Mouse (Mus musculus) adrenal gland, adult 2 months (tissue): ENCODE results near the gene 6330409D20Rik. TPM values are rescaled to one million over a fixed set of nuclear protein-coding genes. Genes with fewer than 3 reads are reported as not detected.

Experiments used
- DNase-seq: peaks from one replicate; pipeline ENCODE4 v3.0.0; 2021
- polyA plus RNA-seq: library from polyadenylated mRNA; depleted of rRNA; stranded (reverse); fragments of >200 nt; gene quantifications from 2 replicates; pipeline ENCODE4 v1.2.3, GENCODE M21; 2012
- total RNA-seq, 2 experiments: library from RNA; stranded (reverse); gene quantifications; 2 replicates each; pipeline ENCODE4 v1.2.3; 2021

Gene 6330409D20Rik
- total and polyA plus RNA-seq, 3 experiments = not detected

- no peak for DNase-seq
Observed at GRCm38 (mm10) chr2:32756674-32757055, 15.8 kb upstream of the 6330409D20Rik start.

- DNase-seq = no peak
Observed at GRCm38 (mm10) chr2:32752181-32752580, 11.4 kb upstream of the 6330409D20Rik start.

GRCm38 (mm10) chr2:32751665-32752033 lies 10.8 kb upstream of the 6330409D20Rik start:
- no peak for DNase-seq

- peak; percentile 89 for DNase-seq
Observed at GRCm38 (mm10) chr2:32750887-32751664, 10.3 kb upstream of the 6330409D20Rik start.

- no peak for DNase-seq
Observed at GRCm38 (mm10) chr2:32750199-32750598, 9.4 kb upstream of the 6330409D20Rik start.

GRCm38 (mm10) chr2:32749082-32749481 lies 8.3 kb upstream of the 6330409D20Rik start:
- DNase-seq = no peak

- DNase-seq = no peak
Observed at GRCm38 (mm10) chr2:32744272-32744982, 3.6 kb upstream of the 6330409D20Rik start.

GRCm38 (mm10) chr2:32742173-32742531 lies 1.3 kb upstream of the 6330409D20Rik start:
- no peak for DNase-seq

GRCm38 (mm10) chr2:32741273-32742172 lies 707 bp upstream of the 6330409D20Rik start:
- DNase-seq = peak; percentile 62

GRCm38 (mm10) chr2:32739311-32739710 lies 1.5 kb downstream of the 6330409D20Rik start:
- DNase-seq = peak; percentile 56

- no peak for DNase-seq
Observed at GRCm38 (mm10) chr2:32737008-32737407, 3.8 kb downstream of the 6330409D20Rik start.

- no peak for DNase-seq
Observed at GRCm38 (mm10) chr2:32736306-32736829, 4.4 kb downstream of the 6330409D20Rik start.

- peak; percentile 74 for DNase-seq
Observed at GRCm38 (mm10) chr2:32734933-32735332, 5.9 kb downstream of the 6330409D20Rik start.

- no peak for DNase-seq
Observed at GRCm38 (mm10) chr2:32734480-32734879, 6.3 kb downstream of the 6330409D20Rik start.

- DNase-seq = no peak
Observed at GRCm38 (mm10) chr2:32732695-32733094, 8.1 kb downstream of the 6330409D20Rik start.

- DNase-seq = no peak
Observed at GRCm38 (mm10) chr2:32731911-32732310, 8.9 kb downstream of the 6330409D20Rik start.

GRCm38 (mm10) chr2:32730854-32731253 lies 10.0 kb downstream of the 6330409D20Rik start:
- no peak for DNase-seq

- DNase-seq = no peak
Observed at GRCm38 (mm10) chr2:32729547-32729946, 11.3 kb downstream of the 6330409D20Rik start.

- DNase-seq = peak; percentile 77
Observed at GRCm38 (mm10) chr2:32728463-32728862, 12.4 kb downstream of the 6330409D20Rik start.

- DNase-seq = peak; percentile 96
Observed at GRCm38 (mm10) chr2:32727435-32727834, 13.4 kb downstream of the 6330409D20Rik start.

- DNase-seq = peak; percentile 63
Observed at GRCm38 (mm10) chr2:32724832-32725790, 15.7 kb downstream of the 6330409D20Rik start.
